Mouse (Mus musculus) heart, adult 18-20 months (tissue): ENCODE measurements around the gene Cab39. TPM values are rescaled to one million over a fixed set of nuclear protein-coding genes. Genes with fewer than 3 reads are reported as not detected.

Experiments used
- DNase-seq, 2 experiments: peaks; one replicate each; pipeline ENCODE4 v3.0.0; 2021 to 2022; ENCODE audit warnings: mixed read lengths in 1 of 2
- microRNA-seq, 2 experiments: library from miRNA; unstranded; fragments of <30 nt; microRNA quantifications; one replicate each; pipeline ENCODE4 v1.2.0; 2022
- total RNA-seq, 2 experiments: library from RNA; stranded (reverse); gene quantifications; 2 replicates each; pipeline ENCODE4 v1.2.3; 2021

Gene Cab39
- total RNA-seq, 2 experiments from 2014 or later: 118 to 119 TPM

DNA sequence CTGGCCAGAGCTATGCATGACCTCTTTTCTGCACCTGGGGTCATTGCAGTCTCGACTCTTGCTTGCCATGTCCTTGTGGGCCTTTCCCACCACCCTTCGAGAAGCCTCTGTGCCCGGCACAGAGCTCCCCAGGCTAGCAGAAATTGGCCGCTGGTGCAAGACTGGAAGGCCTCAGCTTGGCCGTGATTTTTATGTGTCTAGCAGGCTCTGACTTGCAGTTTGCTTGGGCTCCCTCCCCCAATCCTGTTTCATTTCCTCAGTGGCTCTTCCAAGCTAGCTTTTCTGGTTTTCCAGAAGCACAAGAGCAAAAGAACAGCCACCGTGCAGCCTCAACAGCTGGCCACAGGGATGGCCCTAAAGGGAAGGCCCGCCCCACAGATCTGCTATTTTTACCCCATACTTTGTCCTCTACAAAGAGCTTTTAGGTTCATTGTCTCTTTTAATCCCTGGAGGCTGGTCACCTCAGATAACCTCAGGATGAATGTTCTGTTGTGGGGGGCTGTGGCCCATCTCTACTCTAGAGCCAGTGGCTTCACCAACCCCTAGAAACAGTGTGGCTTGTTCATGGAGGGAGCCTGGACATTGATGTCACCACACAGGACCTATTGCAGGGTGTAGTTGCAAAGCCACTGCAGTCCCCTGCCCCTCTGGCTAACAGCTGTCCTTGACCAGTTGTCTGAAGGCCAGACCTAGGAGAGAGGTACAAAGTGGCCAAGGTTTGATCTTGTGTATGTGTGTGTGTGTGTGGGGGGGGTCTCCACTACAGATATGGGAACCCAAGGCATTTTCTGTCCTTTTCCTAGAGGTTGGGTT lies 107.5 kb downstream of the Cab39 start:
- DNase-seq: peak; percentile 37 to 41

Small RNA genes lying within 50 kb of the gene (microRNA-seq; reads per million reads assigned to microRNA genes)
- 0 reads per million in 2 experiments for gene Gm25472
- gene Mir8096: 0 to 0.38 reads per million in 2 experiments

Other genes with a start within 250 kb of the Cab39 start
- not detected for gene G530012D18Rik, start 217.8 kb upstream of the Cab39 start, total RNA-seq
- 1 to 10 TPM; 2.8 to 4.3 TPM for gene Sp110, start 194.6 kb upstream of the Cab39 start, total RNA-seq
- 1 to 10 TPM; 3.3 to 4.0 TPM for gene Sp140, start 193.1 kb upstream of the Cab39 start, total RNA-seq
- 10 to 100 TPM; 19.6 to 20.4 TPM for gene Sp100, start 143.5 kb upstream of the Cab39 start, total RNA-seq
- gene A630001G21Rik, start 14.8 kb upstream of the Cab39 start, total RNA-seq: under 1 TPM; 0.65 to 0.82 TPM
- gene Itm2c, start 100.8 kb downstream of the Cab39 start, total RNA-seq: 10 to 100 TPM; 57.1 to 65.4 TPM
- gene 4933407L21Rik, start 135.0 kb downstream of the Cab39 start, total RNA-seq: not detected
- under 1 TPM in 1 of 2 experiments, not detected in 1; 0.10 TPM for gene Gpr55, start 167.6 kb downstream of the Cab39 start, total RNA-seq
- gene Spata3, start 223.4 kb downstream of the Cab39 start, total RNA-seq: not detected